Mouse (Mus musculus): ENCODE data around the gene 2210016L21Rik.

- no peak for TF ChIP-seq CTCF (IDR thresholded peaks at IDR 0.05; ENCODE audit: low read depth, low read length)
- no peak for TF ChIP-seq POLR2A (IDR thresholded peaks at IDR 0.05; ENCODE audit: extremely low read depth, insufficient read depth, low read length)
These were observed 10.3 kb upstream of the 2210016L21Rik start for GRCm38 (mm10) chr5:114931626-114932025.

Measured in liver, adult 2 months (tissue).